Mouse (Mus musculus) E14TG2a.4 (cell line): ENCODE results near the gene Tfrc.

Source experiments
- H3K27me3 ChIP-seq: 2 replicates; pipeline ENCODE4 v1.6.1; 2014; ENCODE audit warnings: low read length, control low read depth; ENCODE audit not compliant: insufficient read depth
- H3K36me3 ChIP-seq: 2 replicates; pipeline ENCODE4 v1.6.1; 2014; ENCODE audit warnings: low read length, control low read depth; ENCODE audit not compliant: insufficient read depth
- H3K4me1 ChIP-seq: replicated peaks from 2 replicates; pipeline ENCODE4 v1.6.1; 2014; ENCODE audit warnings: low read depth, low read length, control low read depth
- H3K4me3 ChIP-seq: replicated peaks from 2 replicates; pipeline ENCODE4 v1.5.1; 2014; ENCODE audit warnings: mild to moderate bottlenecking, low read length
- H3K9me3 ChIP-seq: 2 replicates; pipeline ENCODE4 v1.6.1; 2014; ENCODE audit warnings: low read length, control low read depth
- CTCF ChIP-seq: conservative IDR thresholded peaks from 2 replicates; pipeline ENCODE4 v1.5.1; 2014; ENCODE audit warnings: low read length
- NANOG ChIP-seq: IDR thresholded peaks from 2 replicates; pipeline ENCODE4 v1.6.1; 2014; ENCODE audit warnings: borderline replicate concordance, low read length, mixed read lengths
- POU5F1 ChIP-seq: IDR thresholded peaks from 2 replicates; pipeline ENCODE4 v1.6.1; 2014; ENCODE audit warnings: low read length, borderline replicate concordance

Gene Tfrc

DNA sequence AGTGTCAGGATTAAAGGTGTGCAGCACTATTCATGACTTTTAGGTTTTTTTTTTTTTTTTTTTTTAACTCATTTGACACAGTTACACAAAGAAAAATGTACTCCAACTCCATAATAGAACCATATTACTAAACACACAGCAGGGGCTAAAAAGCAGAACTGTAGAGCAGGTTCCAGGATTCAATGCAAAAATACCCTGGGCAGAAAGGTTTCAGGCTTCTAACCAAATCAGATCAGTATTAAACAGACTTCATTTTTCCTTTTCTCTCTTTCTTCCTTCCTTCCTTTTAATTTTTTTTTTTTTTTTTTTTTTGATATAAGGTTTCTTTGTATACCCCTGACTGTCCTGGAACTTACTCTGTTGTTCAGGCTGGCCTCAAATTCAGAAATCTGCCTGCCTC lies 41.7 kb downstream of the Tfrc start:
- no peak for TF ChIP-seq NANOG
- TF ChIP-seq CTCF, result no peak
- TF ChIP-seq POU5F1, result no peak
- Histone ChIP-seq H3K4me1 (peaks cover 87% of the 10 kb centered on the region), H3K9me3 (no peaks in the 10 kb centered on the region), H3K27me3 (no peaks in the 10 kb centered on the region), H3K4me3 (no peak overlapping the region), H3K36me3 (peaks cover 62% of the 10 kb centered on the region)

DNA sequence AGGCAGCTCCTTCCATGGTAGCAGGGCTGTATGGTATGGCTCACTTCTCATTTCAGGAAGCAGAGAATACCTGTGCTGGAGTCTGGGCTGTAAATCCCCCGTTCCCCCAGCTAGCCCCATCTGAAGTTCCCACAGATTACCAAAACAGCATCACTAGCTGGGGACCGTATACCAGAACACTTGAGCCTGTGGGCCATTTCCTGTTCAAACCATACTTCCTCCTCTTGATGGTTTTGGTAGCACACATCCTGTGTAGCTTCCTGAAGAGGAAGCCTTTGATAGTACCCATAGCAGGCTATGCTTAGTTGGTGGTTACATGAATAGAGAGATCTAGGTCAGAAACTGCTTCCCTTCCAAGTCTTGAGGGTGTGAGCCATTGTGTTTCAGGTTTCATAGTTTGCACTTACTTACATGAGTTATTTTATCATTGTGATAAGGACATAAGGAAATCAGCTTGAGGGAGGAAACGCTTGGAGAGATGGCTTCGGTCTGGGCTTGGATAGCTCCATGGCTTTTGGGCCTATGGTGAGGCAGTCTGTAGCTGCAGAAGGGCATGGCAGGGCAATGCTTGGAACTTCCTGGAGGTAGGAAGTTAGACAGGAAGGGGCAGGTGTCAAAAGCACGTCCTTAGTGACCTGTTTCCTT lies 42.4 kb downstream of the Tfrc start:
- Histone ChIP-seq H3K36me3 (peaks cover 58% of the 10 kb centered on the region), H3K4me1 (peaks cover 87% of the 10 kb centered on the region), H3K4me3 (no peak overlapping the region), H3K27me3 (no peaks in the 10 kb centered on the region), H3K9me3 (no peaks in the 10 kb centered on the region)
- TF ChIP-seq NANOG, result no peak
- TF ChIP-seq POU5F1, result no peak
- no peak for TF ChIP-seq CTCF

DNA sequence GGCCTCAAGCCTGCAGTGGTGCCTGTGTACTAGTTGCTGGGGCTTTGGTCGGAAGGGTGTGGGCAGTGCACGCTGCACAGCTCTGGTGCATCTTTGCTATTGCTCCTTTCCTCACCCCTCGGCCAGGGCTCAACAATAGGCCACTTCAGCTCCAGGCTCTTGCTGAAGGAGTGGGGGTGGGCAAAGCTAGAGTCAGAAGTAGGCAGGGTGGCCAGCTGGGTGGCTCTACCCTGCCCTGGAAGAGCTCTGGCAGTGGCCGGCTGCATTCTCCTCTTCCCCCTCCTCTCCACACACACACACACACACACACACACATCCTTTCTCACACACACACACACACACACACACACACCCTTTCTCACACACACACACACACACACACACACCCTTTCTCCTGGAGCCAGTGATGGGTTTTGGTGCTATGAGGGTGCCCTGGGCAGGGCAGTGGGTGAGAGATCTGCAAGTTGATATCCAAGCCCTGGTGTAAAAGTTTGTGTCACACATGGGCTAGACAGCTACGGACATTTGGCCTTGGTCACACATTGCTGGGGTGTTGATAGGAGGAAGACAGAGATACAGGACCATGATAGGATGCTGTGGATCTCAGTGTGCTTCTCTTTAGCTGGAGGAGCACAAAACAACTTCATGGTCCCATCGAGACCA lies 45.5 kb downstream of the Tfrc start:
- H3K27me3 ChIP-seq, result no peaks in the 10 kb centered on the region
- no peaks in the 10 kb centered on the region for H3K9me3 ChIP-seq
- H3K4me3 ChIP-seq, result no peak overlapping the region; the same call in 1 of the 2 replicates
- peaks cover 38% of the 10 kb centered on the region for H3K36me3 ChIP-seq
- peaks cover 88% of the 10 kb centered on the region for H3K4me1 ChIP-seq
- TF ChIP-seq NANOG, result no peak
- TF ChIP-seq POU5F1, result no peak
- TF ChIP-seq CTCF, result no peak

DNA sequence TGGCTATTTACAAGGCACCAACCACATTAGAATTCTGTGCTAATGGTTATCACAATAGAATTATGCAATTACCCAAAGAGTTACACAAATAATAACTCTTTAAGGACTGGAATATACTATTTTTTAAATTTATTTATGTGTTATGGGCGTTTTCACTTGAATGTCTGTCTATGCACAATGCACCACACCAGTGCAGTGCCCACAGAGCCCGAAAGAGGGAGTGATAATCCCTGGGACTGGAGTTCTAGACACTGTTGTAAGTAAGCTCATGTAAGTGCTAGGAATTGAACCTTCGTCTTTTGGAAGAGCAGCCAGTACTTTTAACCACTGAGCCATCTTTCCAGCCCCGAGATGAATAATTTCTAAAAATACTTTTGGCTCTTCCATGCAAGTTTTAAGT lies 46.8 kb downstream of the Tfrc start:
- no peaks in the 10 kb centered on the region for H3K9me3 ChIP-seq
- H3K36me3 ChIP-seq, result peaks cover 42% of the 10 kb centered on the region
- no peak for TF ChIP-seq POU5F1
- peak; percentile 65 for TF ChIP-seq CTCF

DNA sequence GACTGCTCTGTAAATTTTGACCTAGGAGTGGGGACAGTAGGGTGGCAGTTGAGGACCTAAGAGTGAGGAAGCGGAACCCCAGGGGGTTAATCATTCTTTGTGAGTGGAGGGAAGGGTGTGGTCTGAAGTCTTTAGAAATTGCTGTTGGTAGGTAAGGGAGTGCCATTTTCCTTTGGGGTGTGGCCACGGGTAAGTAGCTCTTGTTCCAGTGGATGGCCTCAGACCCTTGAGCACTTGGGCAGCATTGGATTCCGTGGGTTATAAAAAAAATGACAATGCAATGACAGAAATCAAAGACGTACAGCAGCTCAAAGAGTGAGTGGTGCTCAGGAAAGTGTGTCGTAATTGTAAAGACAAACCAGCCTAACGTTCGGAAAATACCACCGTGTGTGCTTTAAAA lies 47.6 kb downstream of the Tfrc start:
- peaks cover 36% of the 10 kb centered on the region for H3K36me3 ChIP-seq
- peaks cover 96% of the 10 kb centered on the region for H3K4me1 ChIP-seq
- H3K4me3 ChIP-seq, result peak overlapping the region; percentile 70
- H3K9me3 ChIP-seq, result no peaks in the 10 kb centered on the region
- no peak for TF ChIP-seq CTCF
- TF ChIP-seq POU5F1, result no peak
- no peak; the same call in 1 of the 2 replicates for TF ChIP-seq NANOG
- no peaks in the 10 kb centered on the region for H3K27me3 ChIP-seq

More for the DNA sequence above, 46.8 kb downstream of the Tfrc start:
- H3K4me3 ChIP-seq, result no peak overlapping the region
- no peaks in the 10 kb centered on the region for H3K27me3 ChIP-seq
- peaks cover 95% of the 10 kb centered on the region for H3K4me1 ChIP-seq

GRCm38 (mm10) chr16:32656794-32657193 lies 48.1 kb downstream of the Tfrc start:
- peaks cover 33% of the 10 kb centered on the region for H3K36me3 ChIP-seq
- H3K9me3 ChIP-seq, result no peaks in the 10 kb centered on the region
- H3K4me3 ChIP-seq, result peak overlapping the region; percentile 70
- TF ChIP-seq CTCF (no peak), POU5F1 (no peak), NANOG (no peak)
- no peaks in the 10 kb centered on the region for H3K27me3 ChIP-seq
- peaks cover 96% of the 10 kb centered on the region for H3K4me1 ChIP-seq

- TF ChIP-seq CTCF, result no peak
- TF ChIP-seq NANOG, result no peak
- no peak for TF ChIP-seq POU5F1
- peaks cover 96% of the 10 kb centered on the region for H3K4me1 ChIP-seq
- peaks cover 32% of the 10 kb centered on the region for H3K36me3 ChIP-seq
- H3K4me3 ChIP-seq, result peak overlapping the region; percentile 70
- H3K27me3 ChIP-seq, result no peaks in the 10 kb centered on the region
- H3K9me3 ChIP-seq, result no peaks in the 10 kb centered on the region
These were observed 49.0 kb downstream of the Tfrc start for GRCm38 (mm10) chr16:32657498-32658250.

DNA sequence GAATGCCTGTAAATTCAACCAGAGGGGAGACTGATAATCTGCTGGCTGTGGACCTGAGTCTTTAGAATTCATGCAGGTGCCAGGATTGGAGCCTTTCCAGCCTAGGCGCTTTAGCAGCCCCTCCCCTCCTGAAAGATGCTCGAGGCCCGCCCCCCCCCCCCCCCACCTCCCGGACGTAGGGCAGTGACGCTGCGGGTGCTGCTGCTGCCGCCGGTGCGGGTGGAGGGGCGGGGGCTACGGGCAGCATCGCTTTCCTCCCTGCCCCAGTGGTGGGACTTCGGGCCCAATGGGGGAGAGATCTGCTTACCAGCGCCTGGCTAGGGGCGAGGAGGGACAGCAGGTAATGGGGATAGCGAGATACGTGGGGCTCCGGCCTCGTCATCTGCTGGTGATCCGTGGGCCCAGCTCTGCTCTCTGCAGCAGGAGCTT lies 50.0 kb downstream of the Tfrc start:
- H3K27me3 ChIP-seq, result no peaks in the 10 kb centered on the region
- no peak for TF ChIP-seq CTCF
- TF ChIP-seq POU5F1, result no peak
- no peak for TF ChIP-seq NANOG
- H3K4me1 ChIP-seq, result peaks cover 98% of the 10 kb centered on the region
- H3K4me3 ChIP-seq, result peak overlapping the region; percentile 70
- H3K36me3 ChIP-seq, result peaks cover 34% of the 10 kb centered on the region
- no peaks in the 10 kb centered on the region for H3K9me3 ChIP-seq
